Mouse (Mus musculus) thymus, adult 2 months (tissue): ENCODE measurements around the gene Hmg20b.

Experiments used
- CTCF ChIP-seq: fragments of 200-500 bp; IDR thresholded peaks from 2 replicates; pipeline ENCODE4 v1.5.1; 2012; ENCODE audit warnings: mild to moderate bottlenecking, control low read depth, low read length, moderate library complexity, borderline replicate concordance; ENCODE audit not compliant: control insufficient read depth, poor library complexity, insufficient read depth; ENCODE audit errors: extremely low read depth
- POLR2A ChIP-seq: fragments of 200-500 bp; IDR thresholded peaks from 2 replicates; pipeline ENCODE4 v1.6.1; 2012; ENCODE audit warnings: mild to moderate bottlenecking, low read length, control low read depth, moderate library complexity; ENCODE audit not compliant: control insufficient read depth, poor library complexity, insufficient read depth; ENCODE audit errors: extremely low read depth

- TF ChIP-seq CTCF (no peak), POLR2A (no peak)
Observed at GRCm38 (mm10) chr10:81356352-81356990, 6.2 kb upstream of the Hmg20b start.
